Mouse (Mus musculus) liver, postnatal 0 days (tissue): ENCODE measurements around the gene Cfap70.

ENCODE experiments used
- CTCF ChIP-seq: sonication (generic); IDR thresholded peaks from 2 replicates; pipeline ENCODE4 v1.5.1; 2016; ENCODE audit warnings: antibody characterized with exemption, low read depth
- EP300 ChIP-seq: IDR thresholded peaks from 2 replicates; pipeline ENCODE4 v1.6.1; 2016; ENCODE audit warnings: antibody characterized with exemption, low read depth, mild to moderate bottlenecking

GRCm38 (mm10) chr14:20371854-20372253, 80.2 kb downstream of the Cfap70 start:
- TF ChIP-seq CTCF (no peak), EP300 (no peak)
